Mouse (Mus musculus) limb, embryonic 14.5 days (tissue): ENCODE data around the gene Dennd6a. TPM values are rescaled to one million over a fixed set of nuclear protein-coding genes. Genes with fewer than 3 reads are reported as not detected.

ENCODE experiments used
- ATAC-seq: fragments of 200-750 bp; cut with Nextera tagmentation; 2 replicates; pipeline ENCODE4 v1.8.0; 2017; ENCODE audit warnings: low read depth, moderate number of reproducible peaks, moderate TSS enrichment; ENCODE audit not compliant: low FRiP score
- DNase-seq: peaks from one replicate; pipeline ENCODE4 v3.0.0-alpha.2; 2015; ENCODE audit warnings: low spot score
- H3K27ac ChIP-seq: fragments of 300-500 bp; sonication (generic); replicated peaks from 2 replicates; pipeline ENCODE4 v1.5.1; 2014; ENCODE audit warnings: low read depth, mild to moderate bottlenecking, low read length, moderate library complexity, mixed read lengths
- H3K27me3 ChIP-seq: fragments of 300-500 bp; sonication (generic); 2 replicates; pipeline ENCODE4 v1.6.1; 2014; ENCODE audit warnings: low read length, mixed read lengths; ENCODE audit not compliant: control insufficient read depth, insufficient read depth
- H3K36me3 ChIP-seq: fragments of 300-500 bp; sonication (generic); 2 replicates; pipeline ENCODE4 v1.6.1; 2014; ENCODE audit warnings: mild to moderate bottlenecking, low read length, moderate library complexity, mixed read lengths; ENCODE audit not compliant: control insufficient read depth, insufficient read depth
- H3K4me1 ChIP-seq: fragments of 300-500 bp; sonication (generic); 2 replicates; pipeline ENCODE4 v1.6.1; 2014; ENCODE audit warnings: antibody characterized with exemption, low read length, mixed read lengths; ENCODE audit not compliant: control insufficient read depth, insufficient read depth
- H3K4me2 ChIP-seq: fragments of 300-500 bp; sonication (generic); replicated peaks from 2 replicates; pipeline ENCODE4 v1.6.1; 2014; ENCODE audit warnings: low read depth, mild to moderate bottlenecking, low read length, moderate library complexity; ENCODE audit not compliant: severe bottlenecking
- H3K4me3 ChIP-seq: fragments of 300-500 bp; sonication (generic); replicated peaks from 2 replicates; pipeline ENCODE4 v1.5.1; 2014; ENCODE audit warnings: low read length
- H3K9ac ChIP-seq: fragments of 300-500 bp; sonication (generic); 2 replicates; pipeline ENCODE4 v1.6.1; 2014; ENCODE audit warnings: mild to moderate bottlenecking, low read depth, low read length, moderate library complexity; ENCODE audit not compliant: severe bottlenecking
- H3K9me3 ChIP-seq: fragments of 300-500 bp; sonication (generic); 2 replicates; pipeline ENCODE4 v1.6.1; 2016; ENCODE audit warnings: low read length; ENCODE audit not compliant: control insufficient read depth
- POLR2A ChIP-seq: fragments of 200-500 bp; IDR thresholded peaks from 2 replicates; pipeline ENCODE4 v1.8.0; 2012; ENCODE audit warnings: inconsistent platforms, mild to moderate bottlenecking, moderate library complexity, borderline replicate concordance; ENCODE audit not compliant: insufficient read depth, insufficient read length; ENCODE audit errors: extremely low read depth
- WGBS: fragments of 180-500 bp; shearing (Covaris S2); extraction: QIAGEN DNeasy Blood & Tissue Kit; methylation state at CpG from one replicate; pipeline ENCODE4 v1.1.7; 2014; 5-methylcytosine and 5-hydroxymethylcytosine counted together
- polyA plus RNA-seq, 2 experiments: library from polyadenylated mRNA; depleted of rRNA in 1 of 2; stranded (reverse) in 1 of 2; unstranded in 1 of 2; fragments of >200 nt; fragmentation: Nextera tagmentation in 1 of 2; extraction: Ambion mirVana in 1 of 2; gene quantifications; 2 replicates each; pipeline versions ENCODE4 v1.2.1 to v1.2.3; 2012 to 2014

The Dennd6a gene
- polyA plus RNA-seq, 2 experiments: 19.2 to 28.7 TPM

DNA sequence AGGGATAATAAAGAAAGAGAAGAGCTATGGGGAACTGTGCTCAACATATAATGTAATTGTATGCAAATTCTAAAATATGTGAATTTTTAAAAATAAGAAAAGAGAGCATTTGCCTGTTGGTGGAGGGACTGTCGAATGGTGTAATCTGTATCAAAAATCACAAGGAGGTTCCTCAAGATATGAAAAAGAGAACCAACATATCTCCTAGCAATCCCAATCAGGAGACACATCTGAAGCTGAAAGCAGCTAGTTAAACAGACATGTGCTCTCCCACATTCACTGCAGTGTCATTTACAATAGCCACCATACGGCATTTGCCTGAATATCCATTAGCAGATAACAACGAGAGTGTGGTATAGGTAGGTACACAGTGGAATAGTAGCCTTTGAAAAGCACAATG is 20.8 kb upstream of the Dennd6a start:
- Histone ChIP-seq H3K4me2 (no peak overlapping the region), H3K4me3 (no peak overlapping the region), H3K9me3 (no peaks in the 10 kb centered on the region), H3K4me1 (no peaks in the 10 kb centered on the region), H3K36me3 (no peaks in the 10 kb centered on the region), H3K9ac (no peak overlapping the region), H3K27me3 (no peaks in the 10 kb centered on the region), H3K27ac (no peak overlapping the region)
- WGBS: 85% methylated on average over 3 of the region's 3 CpGs
- DNase-seq (no peak), ATAC-seq (no peak)
- TF ChIP-seq POLR2A: no peak

DNA sequence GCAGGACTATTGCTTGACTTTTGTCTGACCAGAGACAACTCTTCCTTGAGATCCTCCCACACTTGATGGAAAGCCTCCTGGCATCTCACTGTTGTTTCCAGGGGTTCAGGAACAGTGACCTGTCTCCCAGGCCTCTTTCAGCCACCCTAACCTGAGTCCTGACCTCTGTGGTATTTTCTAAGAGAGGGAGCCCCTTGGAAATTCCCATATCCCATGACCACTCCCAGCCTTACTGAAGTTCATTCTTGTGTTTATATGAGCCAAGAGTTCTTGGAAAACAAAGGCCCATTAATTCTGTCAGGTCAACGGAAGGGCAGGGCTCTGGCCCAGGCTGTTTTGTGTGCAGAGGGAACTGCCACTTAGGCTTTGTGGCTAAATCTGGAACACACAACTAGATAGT is 16.1 kb upstream of the Dennd6a start:
- no peak overlapping the region for H3K27ac ChIP-seq
- H3K9me3 ChIP-seq: no peaks in the 10 kb centered on the region
- 57% methylated on average over 1 of the region's 1 CpGs for WGBS
- H3K4me1 ChIP-seq: no peaks in the 10 kb centered on the region
- no peak overlapping the region for H3K4me3 ChIP-seq
- H3K36me3 ChIP-seq: no peaks in the 10 kb centered on the region
- no peak for TF ChIP-seq POLR2A
- no peak overlapping the region for H3K9ac ChIP-seq
- ATAC-seq: no peak
- no peaks in the 10 kb centered on the region for H3K27me3 ChIP-seq
- DNase-seq: no peak
- H3K4me2 ChIP-seq: no peak overlapping the region

GRCm38 (mm10) chr14:26558536-26558935 is 15.1 kb upstream of the Dennd6a start:
- TF ChIP-seq POLR2A: no peak
- no peak overlapping the region for H3K4me3 ChIP-seq
- H3K4me2 ChIP-seq: no peak overlapping the region
- no peaks in the 10 kb centered on the region for H3K36me3 ChIP-seq
- no peak overlapping the region for H3K9ac ChIP-seq
- no peaks in the 10 kb centered on the region for H3K4me1 ChIP-seq
- no peaks in the 10 kb centered on the region for H3K9me3 ChIP-seq
- ATAC-seq: no peak
- DNase-seq: no peak
- 94% methylated on average over 7 of the region's 7 CpGs for WGBS
- H3K27ac ChIP-seq: no peak overlapping the region
- no peaks in the 10 kb centered on the region for H3K27me3 ChIP-seq

GRCm38 (mm10) chr14:26562247-26562646 is 11.4 kb upstream of the Dennd6a start:
- Histone ChIP-seq H3K4me1 (no peaks in the 10 kb centered on the region), H3K27ac (no peak overlapping the region), H3K9ac (no peak overlapping the region), H3K4me3 (no peak overlapping the region), H3K36me3 (no peaks in the 10 kb centered on the region), H3K9me3 (no peaks in the 10 kb centered on the region), H3K27me3 (no peaks in the 10 kb centered on the region), H3K4me2 (no peak overlapping the region)
- 88% methylated on average over 2 of the region's 2 CpGs for WGBS
- TF ChIP-seq POLR2A: no peak
- DNase-seq (no peak), ATAC-seq (no peak)

DNA sequence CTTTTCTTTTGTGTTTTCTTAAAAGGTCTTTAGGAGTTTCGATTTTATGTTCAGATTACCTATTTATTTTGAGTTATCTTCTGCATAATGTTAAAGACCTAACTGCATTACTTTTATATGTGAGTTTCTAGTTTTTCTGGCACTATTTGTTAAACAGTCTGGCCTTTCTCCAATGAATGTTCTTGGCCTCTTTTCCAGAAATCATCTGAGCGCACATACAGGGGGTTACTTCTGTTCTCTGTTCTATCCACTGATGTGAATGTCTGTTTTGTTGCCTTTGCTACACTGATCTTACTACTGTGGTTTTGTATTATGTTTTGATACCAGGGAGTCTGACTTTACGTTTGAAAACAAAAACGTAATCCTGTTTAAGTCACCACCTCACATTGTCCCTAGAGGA is 3.8 kb upstream of the Dennd6a start:
- TF ChIP-seq POLR2A: no peak
- H3K27ac ChIP-seq: no peak overlapping the region
- no peak overlapping the region for H3K4me2 ChIP-seq
- no peaks in the 10 kb centered on the region for H3K4me1 ChIP-seq
- peak; percentile 27 for DNase-seq
- 82% methylated on average over 4 of the region's 4 CpGs for WGBS
- H3K9me3 ChIP-seq: no peaks in the 10 kb centered on the region
- no peak overlapping the region for H3K4me3 ChIP-seq
- H3K27me3 ChIP-seq: no peaks in the 10 kb centered on the region
- H3K36me3 ChIP-seq: no peaks in the 10 kb centered on the region
- H3K9ac ChIP-seq: no peak overlapping the region
- ATAC-seq: no peak
